Mouse (Mus musculus) embryonic facial prominence, embryonic 13.5 days (tissue): ENCODE results near the gene Olfr1493-ps1. TPM values are rescaled to one million over a fixed set of nuclear protein-coding genes. Genes with fewer than 3 reads are reported as not detected.

Experiments
- ATAC-seq: fragments of 200-750 bp; cut with Nextera tagmentation; 2 replicates; pipeline ENCODE4 v1.8.0; 2017; ENCODE audit warnings: low read depth; ENCODE audit not compliant: insufficient number of reproducible peaks, insufficient read depth, low FRiP score, low TSS enrichment
- H3K27ac ChIP-seq: fragments of 300-500 bp; sonication (generic); 2 replicates; pipeline ENCODE4 v1.5.1; 2015; ENCODE audit warnings: moderate library complexity, mild to moderate bottlenecking, inconsistent platforms
- H3K27me3 ChIP-seq: fragments of 300-500 bp; sonication (generic); 2 replicates; pipeline ENCODE4 v1.6.1; 2015; ENCODE audit warnings: mild to moderate bottlenecking, inconsistent platforms
- H3K36me3 ChIP-seq: fragments of 300-500 bp; sonication (generic); 2 replicates; pipeline ENCODE4 v1.6.1; 2015; ENCODE audit warnings: mild to moderate bottlenecking, inconsistent platforms
- H3K4me1 ChIP-seq: fragments of 300-500 bp; sonication (generic); 2 replicates; pipeline ENCODE4 v1.6.1; 2015; ENCODE audit warnings: inconsistent platforms
- H3K4me2 ChIP-seq: fragments of 300-500 bp; sonication (generic); 2 replicates; pipeline ENCODE4 v1.6.1; 2015; ENCODE audit warnings: moderate library complexity, mild to moderate bottlenecking, inconsistent platforms
- H3K4me3 ChIP-seq: fragments of 300-500 bp; sonication (generic); 2 replicates; pipeline ENCODE4 v1.5.1; 2015; ENCODE audit warnings: mild to moderate bottlenecking, inconsistent platforms
- H3K9ac ChIP-seq: fragments of 300-500 bp; sonication (generic); 2 replicates; pipeline ENCODE4 v1.6.1; 2015; ENCODE audit warnings: mild to moderate bottlenecking, inconsistent platforms
- H3K9me3 ChIP-seq: fragments of 300-500 bp; sonication (generic); 2 replicates; pipeline ENCODE4 v1.6.1; 2016; ENCODE audit warnings: inconsistent platforms
- WGBS: fragments of 180-500 bp; shearing (Covaris S2); methylation state at CpG from one replicate; pipeline ENCODE4 v1.1.7; 2015; ENCODE audit warnings: mixed read lengths; 5-methylcytosine and 5-hydroxymethylcytosine counted together
- polyA plus RNA-seq: library from polyadenylated mRNA; unstranded; fragments of >200 nt; fragmentation: Nextera tagmentation; extraction: Ambion mirVana; gene quantifications from 2 replicates; pipeline ENCODE4 v1.2.1, GENCODE M21; 2015

Olfr1493-ps1 gene
- not detected in 2 replicates for polyA plus RNA-seq

DNA sequence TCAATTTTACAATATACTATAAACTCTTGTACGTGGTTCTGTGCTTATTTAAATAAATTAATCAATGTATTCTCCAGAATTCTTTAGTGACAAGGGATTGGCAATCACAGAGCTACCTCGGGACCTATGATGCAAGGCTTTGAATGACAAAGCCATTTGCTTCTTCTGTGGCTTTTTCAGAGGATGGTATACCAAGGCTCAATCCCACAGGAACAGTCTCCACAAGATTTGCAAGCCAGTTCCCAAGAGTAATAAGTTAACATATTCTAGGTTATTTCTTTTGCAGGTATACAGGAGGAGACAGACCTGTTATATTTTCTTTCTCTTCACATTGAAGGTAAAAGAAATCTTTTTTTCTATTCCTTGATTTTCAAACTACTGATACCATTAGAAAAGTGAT, at the start of gene Olfr1493-ps1:
Gene Olfr1493-ps1, plus strand, starts transcription at position 301 of the 400 bp plus-strand sequence.
- H3K9me3 ChIP-seq: no peaks in the 10 kb centered on the region
- H3K4me3 ChIP-seq: no peak within 1 kb of the TSS
- H3K9ac ChIP-seq: no peak within 1 kb of the TSS
- no peak within 1 kb of the TSS for H3K4me2 ChIP-seq
- H3K4me1 ChIP-seq: no peaks in the 10 kb centered on the region
- H3K36me3 ChIP-seq: no peaks in the 10 kb centered on the region
- H3K27ac ChIP-seq: no peak within 1 kb of the TSS
- no peak for ATAC-seq
- 55% methylated on average over 2 of the region's 2 CpGs for WGBS
- no peaks in the 10 kb centered on the region for H3K27me3 ChIP-seq

DNA sequence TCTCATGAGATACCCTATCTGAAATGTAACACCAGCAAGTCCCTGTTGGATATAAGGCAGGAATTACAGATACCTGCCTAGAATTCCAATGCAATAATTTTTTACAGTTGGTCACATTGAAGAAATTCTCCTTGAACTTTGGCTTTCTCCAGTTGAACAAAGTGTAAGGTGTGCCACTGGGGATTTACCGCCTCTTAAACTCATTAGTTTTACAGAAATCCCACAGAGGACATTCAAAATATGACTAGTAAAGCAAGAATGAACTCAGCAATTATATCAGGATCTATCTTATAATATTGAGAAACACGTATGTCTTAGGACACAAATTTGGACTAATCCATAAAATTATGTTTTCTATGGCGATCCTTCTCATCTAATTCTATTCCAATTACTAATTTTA, 26.1 kb upstream of the Olfr1493-ps1 start, which contains the start of gene Olfr1491:
Gene Olfr1491, plus strand, starts transcription at position 301 of the 400 bp plus-strand sequence.
- Histone ChIP-seq H3K4me1 (no peaks in the 10 kb centered on the region), H3K9ac (no peak within 1 kb of the TSS)
- 77% methylated on average over 3 of the region's 3 CpGs for WGBS

DNA sequence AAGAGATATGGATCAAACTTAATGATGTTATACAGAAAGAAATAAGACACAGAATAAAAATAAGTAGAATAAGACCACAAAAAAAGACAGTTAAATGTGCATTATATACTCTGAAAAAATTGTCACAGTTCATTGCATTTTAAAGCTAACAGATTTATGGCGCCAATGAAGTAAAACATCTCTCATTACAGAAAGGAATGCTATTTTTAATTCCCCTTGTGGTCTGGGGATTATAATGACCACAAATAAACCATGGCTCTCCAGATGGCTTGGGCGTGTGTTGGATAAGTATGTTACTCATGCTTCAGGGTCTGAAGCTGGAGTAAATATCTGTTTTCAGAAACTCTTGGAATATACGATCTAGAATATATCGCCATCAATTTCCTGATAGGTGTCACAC, 16.4 kb downstream of the Olfr1493-ps1 start, which contains the start of gene Olfr1494:
Gene Olfr1494, plus strand, starts transcription at position 301 of the 400 bp plus-strand sequence.
- Histone ChIP-seq H3K4me3 (no peak within 1 kb of the TSS), H3K27me3 (no peaks in the 10 kb centered on the region), H3K9ac (no peak within 1 kb of the TSS), H3K9me3 (0 out of 2 replicates have a peak, but pooled peaks cover 3% of the 10 kb centered on the region), H3K4me2 (no peak within 1 kb of the TSS), H3K4me1 (no peaks in the 10 kb centered on the region), H3K27ac (no peak within 1 kb of the TSS), H3K36me3 (no peaks in the 10 kb centered on the region)
- ATAC-seq: no peak
- 84% methylated on average over 4 of the region's 4 CpGs for WGBS

More for the DNA sequence above, 26.1 kb upstream of the Olfr1493-ps1 start, which contains the start of gene Olfr1491:
- H3K36me3 ChIP-seq: no peaks in the 10 kb centered on the region
- H3K9me3 ChIP-seq: no peaks in the 10 kb centered on the region
- H3K4me3 ChIP-seq: no peak within 1 kb of the TSS
- ATAC-seq: no peak
- no peaks in the 10 kb centered on the region for H3K27me3 ChIP-seq
- no peak within 1 kb of the TSS for H3K4me2 ChIP-seq
- no peak within 1 kb of the TSS for H3K27ac ChIP-seq

DNA sequence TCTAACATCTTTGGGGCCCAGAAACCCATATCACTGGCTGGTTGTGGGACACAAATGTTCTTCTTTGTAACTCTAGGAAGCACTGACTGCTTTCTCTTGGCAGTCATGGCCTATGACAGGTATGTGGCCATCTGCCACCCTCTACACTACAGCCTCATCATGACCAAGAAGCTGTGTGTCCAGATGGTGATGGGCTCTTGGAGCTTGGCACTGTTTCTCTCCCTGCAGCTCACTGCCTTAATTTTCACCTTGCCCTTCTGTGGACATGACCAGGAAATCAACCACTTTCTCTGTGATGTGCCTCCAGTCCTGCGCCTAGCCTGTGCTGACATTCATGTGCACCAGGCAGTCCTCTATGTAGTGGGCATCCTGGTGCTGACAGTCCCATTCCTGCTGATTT, 26.3 kb downstream of the Olfr1493-ps1 start:
- no peak for ATAC-seq

DNA sequence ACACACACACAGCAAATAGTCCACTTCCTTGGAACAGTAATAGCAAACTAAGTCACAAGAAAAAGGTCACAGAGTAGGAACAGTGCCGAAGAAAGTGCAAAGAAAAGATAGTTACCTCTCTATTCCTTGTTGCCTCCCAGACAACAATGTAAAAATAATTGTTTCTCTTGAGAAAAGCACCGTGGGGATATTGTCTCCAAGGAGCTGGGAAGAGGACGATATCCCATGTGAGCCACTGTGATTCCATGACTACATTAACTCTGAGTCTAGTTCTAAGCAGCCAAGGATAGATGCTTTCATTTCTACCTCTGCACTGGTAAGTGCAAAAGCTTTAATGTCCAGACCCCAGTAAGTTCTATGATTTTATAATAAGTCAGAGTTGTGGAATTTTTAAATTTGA, 41.2 kb downstream of the Olfr1493-ps1 start, which contains the start of gene Olfr1495:
Gene Olfr1495, plus strand, starts transcription at position 301 of the 400 bp plus-strand sequence.
- H3K9me3 ChIP-seq: no peaks in the 10 kb centered on the region
- no peak within 1 kb of the TSS for H3K27ac ChIP-seq
- H3K4me3 ChIP-seq: no peak within 1 kb of the TSS
- no peak within 1 kb of the TSS for H3K4me2 ChIP-seq
- WGBS: 78% methylated on average over 3 of the region's 3 CpGs
- H3K36me3 ChIP-seq: no peaks in the 10 kb centered on the region
- no peaks in the 10 kb centered on the region for H3K27me3 ChIP-seq
- no peak within 1 kb of the TSS for H3K9ac ChIP-seq
- ATAC-seq: no peak
- no peaks in the 10 kb centered on the region for H3K4me1 ChIP-seq

More for the DNA sequence above, 26.3 kb downstream of the Olfr1493-ps1 start:
- Histone ChIP-seq H3K36me3 (no peaks in the 10 kb centered on the region), H3K9ac (no peak overlapping the region), H3K27me3 (no peaks in the 10 kb centered on the region), H3K27ac (no peak overlapping the region), H3K9me3 (no peaks in the 10 kb centered on the region), H3K4me2 (no peak overlapping the region), H3K4me1 (no peaks in the 10 kb centered on the region), H3K4me3 (no peak overlapping the region)
- 100% methylated on average over 1 of the region's 1 CpGs for WGBS

DNA sequence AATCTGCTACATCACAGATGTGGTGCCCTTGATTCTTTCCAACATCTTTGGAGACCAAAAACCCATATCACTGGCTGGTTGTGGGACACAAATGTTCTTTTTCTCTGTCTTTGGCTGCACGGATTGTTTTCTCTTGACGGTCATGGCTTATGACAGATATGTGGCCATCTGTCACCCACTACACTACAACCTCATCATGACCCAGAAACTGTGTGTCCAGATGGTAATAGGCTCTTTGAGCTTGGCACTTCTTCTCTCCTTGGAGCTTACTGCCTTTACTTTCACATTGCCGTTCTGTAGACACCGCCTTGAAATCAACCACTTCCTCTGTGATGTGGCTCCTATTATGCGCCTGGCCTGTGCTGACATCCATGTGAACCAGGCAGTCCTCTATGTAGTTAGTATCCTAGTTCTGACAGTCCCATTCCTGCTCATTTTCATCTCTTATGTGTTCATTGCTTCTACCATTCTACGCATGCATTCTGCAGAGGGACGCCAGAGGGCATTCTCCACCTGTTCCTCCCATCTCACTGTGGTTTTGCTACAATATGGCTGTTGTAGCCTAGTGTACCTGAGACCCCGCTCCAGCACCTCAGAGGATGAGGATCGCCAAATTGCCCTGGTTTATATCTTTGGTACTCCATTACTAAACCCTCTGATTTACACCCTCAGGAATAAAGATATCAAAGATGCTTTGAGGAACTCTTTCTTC, 45.6 kb downstream of the Olfr1493-ps1 start:
- Histone ChIP-seq H3K4me3 (no peak overlapping the region), H3K9me3 (no peaks in the 10 kb centered on the region), H3K27ac (no peak overlapping the region), H3K4me1 (no peaks in the 10 kb centered on the region), H3K4me2 (no peak overlapping the region), H3K36me3 (no peaks in the 10 kb centered on the region), H3K27me3 (no peaks in the 10 kb centered on the region), H3K9ac (no peak overlapping the region)
- no peak for ATAC-seq
- WGBS: 91% methylated on average over 9 of the region's 9 CpGs

DNA sequence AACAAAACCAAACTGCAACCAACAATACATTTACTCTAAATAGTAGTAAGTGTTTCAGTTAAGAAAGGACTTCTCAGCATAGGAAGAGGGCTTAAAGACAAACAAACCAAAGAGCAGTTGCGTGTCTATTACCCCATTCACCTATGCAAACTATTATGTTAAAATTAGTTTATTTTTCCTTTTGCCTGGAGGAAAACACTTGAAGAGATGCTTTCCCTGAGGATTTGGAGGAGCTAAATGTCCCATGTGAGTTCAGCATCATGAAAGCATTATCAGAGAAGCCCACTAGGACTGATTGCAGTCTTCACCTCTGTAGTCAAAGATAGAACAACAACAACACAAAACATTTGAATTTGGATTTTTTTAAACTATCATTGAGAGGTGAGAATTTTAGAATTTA, 54.5 kb downstream of the Olfr1493-ps1 start, which contains the start of gene Olfr1496:
Gene Olfr1496, plus strand, starts transcription at position 301 of the 400 bp plus-strand sequence.
- 86% methylated on average over 1 of the region's 1 CpGs for WGBS
- H3K27ac ChIP-seq: no peak within 1 kb of the TSS
- no peak for ATAC-seq
- no peaks in the 10 kb centered on the region for H3K36me3 ChIP-seq
- no peak within 1 kb of the TSS for H3K9ac ChIP-seq
- no peaks in the 10 kb centered on the region for H3K9me3 ChIP-seq
- no peak within 1 kb of the TSS for H3K4me2 ChIP-seq
- H3K27me3 ChIP-seq: no peaks in the 10 kb centered on the region
- H3K4me1 ChIP-seq: no peaks in the 10 kb centered on the region
- no peak within 1 kb of the TSS for H3K4me3 ChIP-seq

Other genes starting within 250 kb of the Olfr1493-ps1 start
- gene Olfr1475, start 243.1 kb upstream of the Olfr1493-ps1 start, polyA plus RNA-seq: not detected in 2 replicates
- not detected in 2 replicates for gene Olfr1477, start 222.7 kb upstream of the Olfr1493-ps1 start, polyA plus RNA-seq
- not detected in 2 replicates for gene Olfr1480, start 195.4 kb upstream of the Olfr1493-ps1 start, polyA plus RNA-seq
- not detected in 2 replicates for gene Olfr1484, start 139.8 kb upstream of the Olfr1493-ps1 start, polyA plus RNA-seq
- gene Olfr1487, start 105.9 kb upstream of the Olfr1493-ps1 start, polyA plus RNA-seq: not detected in 2 replicates
- gene Olfr1489, start 91.7 kb upstream of the Olfr1493-ps1 start, polyA plus RNA-seq: not detected in 2 replicates
- not detected in 2 replicates for gene Olfr1490, start 72.2 kb upstream of the Olfr1493-ps1 start, polyA plus RNA-seq
- not detected in 2 replicates for gene Olfr1491, start 26.0 kb upstream of the Olfr1493-ps1 start, polyA plus RNA-seq
- gene Olfr1494, start 16.4 kb downstream of the Olfr1493-ps1 start, polyA plus RNA-seq: not detected in 2 replicates
- gene Olfr1495, start 41.3 kb downstream of the Olfr1493-ps1 start, polyA plus RNA-seq: not detected in 2 replicates
- not detected in 2 replicates for gene Olfr1496, start 54.6 kb downstream of the Olfr1493-ps1 start, polyA plus RNA-seq
- gene Olfr1497, start 74.9 kb downstream of the Olfr1493-ps1 start, polyA plus RNA-seq: not detected in 2 replicates
- gene Olfr1499, start 96.2 kb downstream of the Olfr1493-ps1 start, polyA plus RNA-seq: not detected in 2 replicates
- not detected in 2 replicates for gene Olfr1500, start 107.2 kb downstream of the Olfr1493-ps1 start, polyA plus RNA-seq
- not detected in 2 replicates for gene Olfr1501, start 127.4 kb downstream of the Olfr1493-ps1 start, polyA plus RNA-seq
- not detected in 2 replicates for gene Olfr1502, start 138.5 kb downstream of the Olfr1493-ps1 start, polyA plus RNA-seq
- not detected in 2 replicates for gene Olfr1504, start 174.7 kb downstream of the Olfr1493-ps1 start, polyA plus RNA-seq
- gene Olfr1505, start 190.3 kb downstream of the Olfr1493-ps1 start, polyA plus RNA-seq: not detected in 2 replicates